Mouse (Mus musculus) skeletal muscle tissue, adult 2 months (tissue): ENCODE measurements around the gene Nectin1.
A peak's percentile ranks its signal among the peaks of the same experiment; 100 is the strongest.

Experiments used
- DNase-seq: peaks from one replicate; pipeline ENCODE4 v3.0.0-alpha.2; 2012; ENCODE audit warnings: low read depth, low spot score

Nectin1 gene

DNA sequence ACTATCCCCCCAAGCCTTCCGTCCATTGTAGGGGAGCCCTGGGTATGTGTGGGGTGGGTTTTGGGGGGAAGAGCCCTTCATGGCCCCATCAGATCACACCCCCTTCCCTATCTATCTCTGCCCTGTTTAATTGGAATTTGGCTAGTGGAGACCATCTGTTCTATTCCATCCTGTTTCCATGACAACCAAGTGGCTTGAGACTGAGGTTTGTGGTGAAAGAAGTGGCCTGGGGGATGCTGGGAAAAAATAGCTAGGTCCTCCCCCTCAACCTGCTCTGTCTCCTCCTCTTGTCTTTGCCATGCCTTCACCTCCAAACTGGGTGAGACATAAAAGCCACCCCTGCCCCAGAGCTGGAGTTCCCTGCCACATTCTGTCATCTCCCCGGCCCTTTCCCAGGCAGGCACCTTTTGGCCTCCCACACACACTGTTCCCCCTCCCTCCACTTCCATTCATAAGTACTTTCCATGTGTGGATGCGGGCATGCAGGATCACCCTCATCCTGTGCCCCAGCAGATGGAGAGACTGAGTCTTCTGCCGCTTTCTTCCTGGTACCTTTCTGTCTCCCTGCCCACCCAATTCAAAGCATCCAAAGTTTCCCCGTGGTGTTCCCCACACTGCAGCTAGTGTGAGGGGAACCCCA is 17.5 kb downstream of the Nectin1 start:
- no peak for DNase-seq

DNA sequence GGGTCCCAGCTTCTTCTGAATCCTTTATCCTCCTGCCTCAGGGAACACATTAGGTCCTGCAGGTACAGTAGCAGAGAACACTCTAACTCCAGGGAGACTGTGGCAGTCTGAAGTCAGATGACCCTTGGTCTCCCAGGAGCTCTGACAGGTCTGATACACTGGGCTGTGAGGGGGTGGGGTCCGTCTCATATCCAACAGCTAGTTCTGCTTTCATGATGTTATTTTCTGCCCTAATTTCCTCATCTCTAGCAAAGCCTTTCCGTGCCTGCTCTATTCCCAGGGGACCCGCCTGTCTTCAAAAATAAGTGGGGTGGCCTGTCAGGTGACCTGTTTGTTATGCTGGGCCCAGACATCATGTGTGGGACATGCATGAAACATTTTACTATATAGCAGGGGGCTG is 18.2 kb downstream of the Nectin1 start:
- DNase-seq = no peak

DNA sequence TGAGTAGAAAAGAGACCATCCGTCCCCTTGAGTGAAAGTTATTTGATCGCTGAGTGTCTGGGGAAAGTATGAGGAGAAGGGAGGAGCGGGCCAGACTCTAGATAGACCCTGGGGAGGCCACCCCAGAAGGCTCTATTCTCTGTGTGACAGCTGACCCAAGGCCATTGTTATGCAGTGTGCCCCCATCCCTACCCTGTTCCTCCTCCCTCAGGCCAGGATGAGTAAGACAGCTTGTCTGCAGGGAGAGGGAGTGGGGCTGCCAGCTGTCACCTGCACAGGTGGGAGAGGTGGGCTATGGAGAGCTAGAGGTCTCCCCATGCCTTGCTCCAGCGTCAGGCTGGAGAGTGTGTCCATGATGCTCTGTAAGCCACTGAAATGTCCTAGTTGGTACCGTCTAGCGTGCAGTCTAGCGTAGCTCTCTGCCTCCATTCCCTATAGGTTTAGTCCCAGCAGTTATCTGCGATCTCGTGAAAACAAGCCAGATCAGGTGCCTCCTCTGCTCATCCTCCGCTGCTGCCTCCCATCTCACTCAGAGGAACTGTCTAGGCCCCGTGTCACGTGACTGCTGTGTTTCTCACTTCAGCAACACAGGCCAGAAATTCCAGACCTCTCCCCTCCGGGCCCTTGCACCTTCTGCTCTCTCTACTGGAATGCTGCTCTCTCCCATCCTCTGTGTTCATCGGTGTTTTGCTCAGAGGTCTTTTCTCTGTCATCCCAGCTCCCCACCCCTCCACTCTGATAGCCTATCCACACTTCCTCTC is 21.8 kb downstream of the Nectin1 start:
- no peak for DNase-seq

DNA sequence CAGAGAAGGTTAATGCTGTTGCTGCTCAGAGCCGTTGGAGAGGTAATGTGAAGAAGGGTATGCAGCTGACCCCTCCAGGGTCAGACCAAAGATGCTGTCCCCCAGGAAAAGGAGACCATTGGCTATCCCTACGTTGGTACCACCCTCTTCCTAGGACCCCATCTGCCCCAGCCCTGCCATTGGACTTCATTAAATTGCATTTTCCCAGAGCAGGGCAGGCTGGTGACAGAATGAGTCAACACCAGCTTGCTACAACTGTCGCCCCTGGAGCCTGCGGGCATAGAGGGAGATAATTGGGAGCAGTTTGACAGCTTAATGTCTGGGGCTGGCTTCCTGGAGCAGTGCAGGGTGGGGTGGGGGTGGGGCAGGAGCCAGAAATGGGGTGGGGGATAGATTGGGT is 25.0 kb downstream of the Nectin1 start:
- no peak for DNase-seq

DNA sequence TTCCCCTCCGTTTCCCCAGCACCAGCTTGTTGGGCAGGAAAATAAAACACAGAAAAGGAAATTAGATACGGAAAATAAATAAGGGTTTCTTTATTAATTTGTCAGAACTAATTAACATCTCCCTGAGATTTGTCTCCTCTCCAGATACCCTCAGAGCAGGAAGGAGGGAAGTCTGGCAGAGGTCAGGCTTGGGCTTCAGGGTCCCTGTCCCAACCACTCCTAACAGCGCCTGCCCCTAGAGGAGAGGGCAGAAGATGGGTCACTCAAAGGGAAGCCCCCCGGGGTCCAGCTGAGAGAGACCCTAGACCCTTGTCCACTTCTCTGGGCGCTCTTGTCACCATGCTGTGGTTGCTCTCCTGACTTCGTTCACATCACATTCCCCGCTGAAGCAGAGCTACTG is 25.4 kb downstream of the Nectin1 start:
- DNase-seq = no peak

DNA sequence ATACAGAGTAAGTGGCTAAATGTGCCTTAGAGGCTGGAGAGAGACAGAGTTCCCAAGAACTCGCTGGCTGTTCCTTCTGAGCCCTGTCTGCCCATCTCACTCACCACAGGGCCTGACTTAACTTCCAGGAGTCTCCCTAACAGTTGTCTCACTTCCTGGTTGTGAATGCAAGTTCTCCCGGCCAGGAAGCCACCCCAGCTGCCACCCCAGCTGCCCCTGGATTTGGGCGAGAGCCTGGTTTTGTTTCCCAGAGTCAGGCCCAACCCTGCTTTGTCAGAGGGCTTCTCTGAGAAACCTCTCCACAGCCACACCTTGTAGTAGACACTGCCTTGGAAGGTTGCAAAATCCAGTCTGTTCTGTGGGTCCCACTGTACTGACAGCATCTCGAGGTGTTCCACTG is 26.2 kb downstream of the Nectin1 start:
- no peak for DNase-seq

DNA sequence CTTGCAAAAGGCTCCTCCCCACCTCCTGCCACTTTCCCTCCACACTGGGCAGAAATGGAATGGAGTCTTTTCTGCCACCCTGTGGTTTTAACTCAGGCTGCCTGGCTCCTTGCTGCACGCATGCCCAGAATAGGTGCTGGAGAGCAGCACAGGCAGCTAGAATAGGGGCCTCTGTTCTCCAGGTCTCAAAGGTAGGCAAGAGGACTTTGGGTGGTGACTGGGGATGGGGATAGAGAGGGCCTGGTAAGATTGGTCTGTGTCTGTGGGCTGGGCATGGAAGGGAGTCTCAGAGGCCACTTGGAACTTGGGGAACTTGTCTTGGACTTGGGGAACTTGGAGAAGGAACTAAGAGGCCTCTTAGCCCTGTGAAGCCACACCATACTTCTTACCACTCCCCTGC is 27.3 kb downstream of the Nectin1 start:
- DNase-seq = no peak

DNA sequence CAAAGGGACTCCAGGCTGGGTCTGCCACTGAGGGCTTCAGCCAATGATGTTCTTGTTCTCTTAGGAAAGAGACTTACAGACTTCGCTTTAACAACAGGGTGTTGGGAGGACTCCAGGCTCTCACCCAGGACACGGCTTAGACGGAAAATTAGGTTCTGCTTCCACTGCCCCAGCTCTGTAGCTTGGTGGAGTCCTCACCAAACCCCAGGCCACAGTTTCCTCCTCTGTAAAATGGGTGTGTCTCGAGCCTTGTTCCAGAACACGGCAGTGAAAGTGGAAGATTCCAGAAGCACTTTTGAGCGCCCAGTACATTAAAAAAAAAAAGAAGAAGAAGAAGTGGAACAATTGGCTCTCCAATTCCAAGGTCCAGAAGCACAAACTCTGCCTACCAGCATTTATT is 28.7 kb downstream of the Nectin1 start:
- peak; percentile 16 for DNase-seq

DNA sequence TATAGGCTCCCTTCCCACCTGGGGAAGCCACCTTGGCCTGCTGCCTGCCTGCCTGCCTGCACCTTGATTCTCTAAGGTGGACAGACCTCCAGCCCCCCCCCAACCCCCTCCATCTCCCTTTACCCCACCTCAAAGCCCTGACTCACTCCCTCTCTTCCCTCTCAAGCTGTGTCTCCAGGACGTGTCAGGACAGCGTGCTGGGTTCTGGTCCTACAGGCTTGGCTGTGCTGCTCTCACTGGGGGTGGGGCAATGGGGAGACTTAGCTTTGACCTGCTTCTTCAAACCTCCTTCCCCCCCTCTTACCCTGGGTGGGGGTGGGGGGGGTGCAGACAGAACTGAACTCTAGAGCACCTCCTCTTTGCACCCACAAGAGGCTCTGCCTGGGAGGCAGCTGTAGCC is 29.7 kb downstream of the Nectin1 start:
- DNase-seq = no peak

DNA sequence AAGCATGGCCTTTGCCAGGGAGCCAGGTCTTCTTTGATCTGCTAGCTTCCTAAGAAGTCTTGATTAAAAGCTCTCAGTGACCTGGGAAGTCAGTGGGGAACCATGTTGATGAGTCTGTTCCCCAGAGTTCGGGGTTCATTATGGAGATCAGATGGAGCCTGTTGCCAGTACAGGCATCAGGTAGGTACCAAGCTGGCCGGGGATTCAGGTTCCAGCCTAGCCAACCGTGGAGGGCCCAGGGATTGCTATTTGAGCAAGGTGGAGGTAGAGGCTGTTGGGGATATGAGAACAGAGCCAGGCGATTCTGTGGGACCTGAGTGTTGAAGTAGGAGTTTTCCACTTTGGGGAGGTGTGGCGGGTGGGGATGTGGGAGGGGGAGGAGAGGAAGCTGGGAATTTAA is 30.6 kb downstream of the Nectin1 start:
- no peak for DNase-seq

DNA sequence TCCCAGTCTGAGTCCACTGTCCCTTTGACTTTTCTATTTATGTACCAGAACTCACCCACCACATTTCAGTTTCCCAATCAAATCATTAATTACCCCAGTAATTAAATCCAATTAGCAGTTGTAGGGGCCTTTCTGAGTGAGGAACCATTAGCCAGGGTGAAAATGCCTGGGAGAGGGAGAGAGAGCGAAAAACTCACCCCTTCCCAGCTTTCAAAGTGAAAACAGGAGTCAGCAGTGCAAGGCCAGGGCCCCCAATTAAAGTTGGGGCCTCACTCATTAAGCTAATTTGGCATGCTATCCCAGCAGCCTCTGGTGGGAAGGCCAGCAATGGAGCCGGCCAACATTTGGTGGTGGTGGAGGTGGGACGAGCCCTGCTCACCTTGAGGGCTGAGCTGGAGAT is 32.4 kb downstream of the Nectin1 start:
- DNase-seq = no peak

DNA sequence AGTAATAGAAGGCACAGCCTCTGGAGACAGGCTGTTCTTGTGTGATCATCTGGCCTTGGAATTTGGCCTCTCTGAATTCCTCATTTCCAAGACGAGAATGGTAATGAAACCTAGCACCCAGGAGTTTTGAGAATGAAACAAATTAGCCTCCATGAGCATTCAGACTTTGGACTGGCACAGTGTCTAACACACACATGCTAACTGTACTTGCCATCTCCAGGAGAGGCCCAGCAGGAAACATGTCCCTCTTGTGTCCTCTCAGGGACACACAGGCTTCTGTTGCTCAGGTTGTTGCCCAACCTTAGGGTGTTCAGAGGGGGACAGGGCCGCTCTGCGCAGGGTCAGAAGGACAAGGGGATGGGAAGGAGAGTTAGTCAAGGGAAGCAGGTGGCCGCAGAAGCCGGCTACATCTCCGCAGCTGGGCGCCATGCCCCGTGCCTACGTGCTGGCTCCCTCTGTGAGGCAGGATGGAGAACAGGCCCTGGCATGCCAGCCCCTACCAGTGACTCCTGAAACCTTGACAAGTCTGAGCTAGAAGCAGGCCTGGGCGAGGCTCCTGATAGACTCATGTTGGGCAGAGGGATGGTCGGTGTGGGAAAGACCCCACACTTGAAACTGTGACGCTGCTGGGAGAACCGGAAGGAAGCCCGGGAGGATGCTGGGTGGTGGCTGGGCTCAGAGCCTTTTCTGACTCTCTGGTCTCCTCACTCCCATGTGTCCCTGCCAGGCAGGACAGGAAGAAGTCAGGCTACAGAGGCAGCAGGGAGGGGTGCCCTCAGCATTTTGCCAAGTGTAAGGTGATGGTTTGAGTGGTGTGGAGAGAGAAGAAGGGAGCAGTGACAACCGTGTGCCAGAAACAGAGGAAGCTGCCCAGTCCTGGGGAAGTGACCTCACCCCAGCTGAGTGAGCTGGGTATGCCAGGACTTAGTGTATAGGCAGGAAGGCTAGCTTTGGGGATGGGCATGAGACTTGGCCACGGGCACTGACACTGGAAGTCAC is 33.9 kb downstream of the Nectin1 start:
- no peak for DNase-seq

DNA sequence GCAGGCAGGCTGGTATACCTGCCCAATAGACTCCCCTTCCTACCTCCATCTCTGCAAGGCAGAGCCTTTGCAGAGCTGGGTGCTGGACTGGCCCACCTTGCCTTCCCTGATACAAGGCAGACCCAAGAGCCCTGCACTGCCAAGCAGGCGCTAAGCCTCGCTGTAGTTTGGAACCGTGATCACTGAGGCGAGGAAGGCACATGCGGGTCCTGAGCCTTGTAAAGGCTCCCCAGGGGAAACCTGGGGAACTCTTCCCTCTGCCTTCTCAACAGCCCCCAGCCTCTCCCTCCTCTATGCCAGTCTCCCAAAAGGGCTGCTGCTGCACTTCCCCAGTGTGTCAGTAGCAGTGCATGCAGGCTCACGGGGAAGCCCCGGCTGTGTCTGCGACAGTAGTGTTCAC is 37.1 kb downstream of the Nectin1 start:
- no peak for DNase-seq

DNA sequence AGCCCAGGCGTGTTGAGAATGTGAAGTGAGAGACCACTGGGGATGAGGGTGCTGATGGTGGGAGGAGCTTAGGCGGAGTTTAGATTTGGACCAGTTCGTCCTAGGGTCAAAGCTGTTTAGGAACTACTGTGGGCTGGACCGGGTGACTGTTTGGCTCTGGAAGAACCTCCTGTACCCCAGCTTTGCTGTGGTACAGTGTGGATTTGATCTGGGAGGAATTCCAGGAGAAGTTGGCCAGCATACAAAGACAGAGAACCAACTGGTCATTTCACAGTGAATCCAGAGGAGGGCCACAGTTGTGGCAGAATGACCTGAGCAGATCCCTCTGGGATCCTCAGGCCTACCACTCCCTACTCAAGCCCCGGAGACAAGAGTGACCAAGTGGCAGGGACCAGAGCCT is 38.6 kb downstream of the Nectin1 start:
- no peak for DNase-seq

DNA sequence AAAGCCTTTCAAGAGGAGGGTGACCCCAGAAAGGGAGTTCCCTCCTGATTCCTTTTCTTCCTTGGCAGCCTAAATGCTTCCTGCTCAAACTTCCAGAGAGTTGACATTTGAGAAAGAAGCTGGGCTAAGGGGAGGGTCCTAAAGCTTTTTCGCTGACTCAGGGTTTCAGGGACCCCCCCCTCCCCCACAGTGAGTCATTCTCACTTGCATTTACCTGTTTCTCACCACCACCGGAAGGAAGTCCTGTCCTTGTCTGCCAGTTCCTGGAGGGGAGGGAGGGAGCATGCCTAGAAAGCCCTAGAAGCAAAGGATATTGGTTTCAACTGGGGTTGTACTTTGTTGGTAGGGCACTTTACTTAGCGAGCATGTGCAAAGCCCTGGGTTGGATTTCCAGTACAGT is 40.2 kb downstream of the Nectin1 start:
- no peak for DNase-seq

DNA sequence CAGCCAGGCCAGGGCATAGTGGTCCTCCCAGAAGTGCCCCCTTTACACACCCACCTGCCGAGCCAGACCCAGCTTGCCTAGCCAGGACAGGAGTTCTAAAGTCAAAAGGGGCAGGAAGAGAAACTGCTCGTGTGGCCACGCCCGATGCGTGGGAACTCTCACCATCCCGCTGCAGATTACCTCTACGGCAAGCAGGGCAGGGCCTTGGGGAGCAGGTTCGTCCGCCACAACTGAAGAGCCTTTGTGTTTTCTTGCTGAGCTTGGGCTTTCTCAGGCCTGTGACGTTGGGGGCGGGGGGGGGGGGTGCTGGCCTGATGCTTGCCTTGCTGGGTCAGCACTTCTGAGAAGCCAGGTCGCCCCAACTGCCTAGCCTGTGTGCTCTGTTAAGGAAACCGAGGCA is 41.1 kb downstream of the Nectin1 start:
- no peak for DNase-seq

DNA sequence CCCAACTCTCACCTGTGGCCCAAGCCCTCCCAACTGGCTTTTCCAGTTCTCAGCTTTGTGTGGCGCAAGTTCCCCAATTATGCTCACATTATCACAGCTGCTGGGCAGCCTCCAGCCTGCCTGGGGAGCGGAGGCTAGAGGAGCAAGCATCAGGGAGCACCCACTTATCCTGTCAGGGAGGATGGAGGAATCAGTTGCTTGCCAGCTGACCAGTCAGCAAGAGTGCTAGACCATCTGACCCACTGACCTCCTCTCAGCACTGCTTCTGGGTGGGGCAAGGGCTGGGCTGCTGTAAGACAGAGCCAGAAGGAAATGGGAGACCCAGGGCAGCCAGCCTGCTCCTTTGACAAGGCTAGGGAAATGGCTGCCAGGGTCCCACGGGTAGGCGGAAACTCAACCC is 43.8 kb downstream of the Nectin1 start:
- no peak for DNase-seq

DNA sequence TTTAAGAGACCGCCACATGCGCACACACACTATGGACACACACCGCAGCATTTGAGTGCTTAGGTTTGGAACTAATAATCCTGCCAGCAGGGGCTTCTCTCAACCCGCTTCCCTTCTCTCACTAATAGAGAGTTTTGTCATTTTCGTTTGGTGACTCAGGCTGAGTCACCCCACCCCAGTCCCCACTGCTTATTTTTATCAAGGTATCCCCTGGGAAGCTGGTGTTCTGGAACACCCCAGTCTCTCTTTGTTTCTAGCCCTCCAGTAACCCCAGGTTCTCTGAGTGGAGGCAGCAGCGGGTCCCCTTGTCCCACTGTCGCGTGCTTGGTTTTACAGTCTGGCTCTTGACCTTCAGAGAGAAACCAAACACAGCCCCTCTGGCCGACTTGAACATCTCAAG is 48.9 kb downstream of the Nectin1 start:
- no peak for DNase-seq

DNA sequence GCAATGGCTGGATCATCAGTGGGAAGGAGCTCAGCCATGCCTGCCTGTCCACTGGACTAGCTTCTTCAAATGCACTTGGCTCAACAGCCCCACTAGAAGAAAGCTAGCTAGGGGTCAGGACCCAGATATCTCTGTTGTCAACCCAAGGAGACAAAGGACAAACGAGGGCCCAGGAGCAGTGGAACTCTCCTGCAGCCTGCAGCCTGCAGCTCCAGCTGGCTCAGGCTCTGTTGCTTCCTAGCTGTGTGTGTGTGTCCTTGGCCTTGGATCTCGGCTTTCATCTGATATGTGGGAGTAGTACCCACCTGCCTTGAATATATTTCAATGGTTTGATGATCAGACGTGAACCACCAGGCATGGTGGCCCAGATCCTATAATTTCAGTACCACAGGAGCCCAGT is 49.6 kb downstream of the Nectin1 start:
- no peak for DNase-seq

DNA sequence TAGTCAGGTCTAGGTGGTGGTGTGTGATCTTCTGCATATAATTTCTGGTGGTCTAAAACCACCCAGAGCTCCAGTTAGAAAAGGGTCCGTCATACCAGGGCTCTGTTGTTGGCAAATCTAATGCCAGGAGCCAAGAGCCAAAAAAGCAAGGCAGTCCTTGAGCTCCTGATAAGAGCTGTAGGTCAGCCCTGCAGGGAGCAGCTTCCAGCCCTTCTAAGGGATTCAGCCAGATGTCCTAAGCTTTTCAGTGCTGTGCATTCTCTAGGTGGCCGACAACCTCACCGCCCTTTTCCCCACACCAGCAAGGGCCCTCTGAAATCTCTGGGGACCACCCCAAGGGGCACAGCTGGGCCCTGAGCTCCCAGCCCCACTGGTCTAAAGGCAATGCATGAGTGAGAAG is 52.2 kb downstream of the Nectin1 start:
- DNase-seq = no peak

DNA sequence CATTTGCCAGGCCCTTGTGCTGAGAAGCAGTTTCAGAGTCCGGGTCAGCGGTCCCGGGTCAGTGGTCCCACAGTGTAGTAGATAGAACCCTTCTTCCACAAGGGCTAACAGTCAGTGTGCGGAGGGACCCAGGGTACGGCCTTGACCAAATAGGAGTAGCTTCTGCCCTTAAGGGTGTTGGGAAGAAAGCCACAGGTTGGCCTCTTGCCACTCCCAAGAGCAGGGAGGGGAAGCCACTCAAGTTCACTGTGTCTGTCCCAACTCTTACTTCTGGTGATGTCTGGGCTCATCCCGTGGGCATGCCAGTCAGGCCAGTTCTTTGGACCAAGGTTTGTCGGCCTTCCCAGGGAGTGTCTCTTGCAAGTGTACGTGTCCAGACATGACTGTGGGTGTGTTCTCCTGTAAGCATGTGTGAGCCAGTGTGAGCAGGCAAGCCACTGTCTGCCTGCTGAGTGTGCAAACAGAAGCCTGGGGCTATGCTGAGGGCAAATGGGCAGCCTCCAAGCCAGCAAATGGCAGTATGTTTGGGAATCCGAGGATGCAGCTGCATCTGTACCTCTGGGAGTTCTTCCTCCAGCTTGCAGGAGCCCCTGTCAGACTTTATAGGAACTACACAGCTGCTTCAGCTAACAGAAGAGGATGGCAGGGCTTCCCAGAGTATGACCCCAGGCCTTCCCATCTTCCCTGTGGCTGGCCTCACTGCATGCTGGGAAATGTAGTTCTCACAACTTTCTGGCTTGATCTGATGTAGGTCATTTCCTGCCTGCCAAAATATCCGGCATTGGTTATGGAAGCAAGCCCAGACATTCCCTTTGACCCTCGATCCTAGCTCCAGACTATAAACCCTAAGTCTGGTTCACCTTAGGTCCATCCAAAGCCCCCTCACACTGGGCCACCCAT is 53.3 kb downstream of the Nectin1 start:
- DNase-seq = no peak
